Mouse (Mus musculus) embryonic facial prominence, embryonic 14.5 days (tissue): ENCODE data around the gene Parp12. TPM values are rescaled to one million over a fixed set of nuclear protein-coding genes. Genes with fewer than 3 reads are reported as not detected.
A peak's percentile ranks its signal among the peaks of the same experiment; 100 is the strongest.

Experiments
- ATAC-seq: fragments of 200-750 bp; cut with Nextera tagmentation; 2 replicates; pipeline ENCODE4 v1.8.0; 2017; ENCODE audit warnings: low read depth, moderate number of reproducible peaks, moderate TSS enrichment
- DNase-seq: peaks from one replicate; pipeline ENCODE4 v3.0.0-alpha.2; 2015; ENCODE audit warnings: low spot score
- H3K27ac ChIP-seq: fragments of 300-500 bp; sonication (generic); replicated peaks from 2 replicates; pipeline ENCODE4 v1.5.1; 2014; ENCODE audit warnings: low read depth, mild to moderate bottlenecking, low read length, moderate library complexity
- H3K27me3 ChIP-seq: fragments of 300-500 bp; sonication (generic); replicated peaks from 2 replicates; pipeline ENCODE4 v1.6.1; 2014; ENCODE audit warnings: low read length; ENCODE audit not compliant: control insufficient read depth, insufficient read depth
- H3K36me3 ChIP-seq: fragments of 300-500 bp; sonication (generic); 2 replicates; pipeline ENCODE4 v1.6.1; 2014; ENCODE audit warnings: low read length, mixed read lengths; ENCODE audit not compliant: control insufficient read depth, insufficient read depth
- H3K4me1 ChIP-seq: fragments of 300-500 bp; sonication (generic); 2 replicates; pipeline ENCODE4 v1.6.1; 2014; ENCODE audit warnings: antibody characterized with exemption, low read length; ENCODE audit not compliant: control insufficient read depth, insufficient read depth
- H3K4me2 ChIP-seq: fragments of 300-500 bp; sonication (generic); 2 replicates; pipeline ENCODE4 v1.6.1; 2014; ENCODE audit warnings: low read depth, mild to moderate bottlenecking, low read length, moderate library complexity, mixed read lengths
- H3K4me3 ChIP-seq: fragments of 300-500 bp; sonication (generic); 2 replicates; pipeline ENCODE4 v1.5.1; 2014; ENCODE audit warnings: low read depth, mild to moderate bottlenecking, low read length
- H3K9ac ChIP-seq: fragments of 300-500 bp; sonication (generic); 2 replicates; pipeline ENCODE4 v1.6.1; 2014; ENCODE audit warnings: low read depth, mild to moderate bottlenecking, low read length, moderate library complexity, mixed read lengths
- H3K9me3 ChIP-seq: fragments of 300-500 bp; sonication (generic); 2 replicates; pipeline ENCODE4 v1.6.1; 2016; ENCODE audit warnings: low read length; ENCODE audit not compliant: control insufficient read depth
- WGBS: fragments of 180-500 bp; shearing (Covaris S2); extraction: QIAGEN DNeasy Blood & Tissue Kit; methylation state at CpG from one replicate; pipeline ENCODE4 v1.1.7; 2014; 5-methylcytosine and 5-hydroxymethylcytosine counted together
- polyA plus RNA-seq: library from polyadenylated mRNA; unstranded; fragments of >200 nt; fragmentation: Nextera tagmentation; extraction: Ambion mirVana; gene quantifications from 2 replicates; pipeline ENCODE4 v1.2.1, GENCODE M21; 2014

Parp12 gene
- polyA plus RNA-seq: 9.1 and 9.8 TPM in 2 replicates

DNA sequence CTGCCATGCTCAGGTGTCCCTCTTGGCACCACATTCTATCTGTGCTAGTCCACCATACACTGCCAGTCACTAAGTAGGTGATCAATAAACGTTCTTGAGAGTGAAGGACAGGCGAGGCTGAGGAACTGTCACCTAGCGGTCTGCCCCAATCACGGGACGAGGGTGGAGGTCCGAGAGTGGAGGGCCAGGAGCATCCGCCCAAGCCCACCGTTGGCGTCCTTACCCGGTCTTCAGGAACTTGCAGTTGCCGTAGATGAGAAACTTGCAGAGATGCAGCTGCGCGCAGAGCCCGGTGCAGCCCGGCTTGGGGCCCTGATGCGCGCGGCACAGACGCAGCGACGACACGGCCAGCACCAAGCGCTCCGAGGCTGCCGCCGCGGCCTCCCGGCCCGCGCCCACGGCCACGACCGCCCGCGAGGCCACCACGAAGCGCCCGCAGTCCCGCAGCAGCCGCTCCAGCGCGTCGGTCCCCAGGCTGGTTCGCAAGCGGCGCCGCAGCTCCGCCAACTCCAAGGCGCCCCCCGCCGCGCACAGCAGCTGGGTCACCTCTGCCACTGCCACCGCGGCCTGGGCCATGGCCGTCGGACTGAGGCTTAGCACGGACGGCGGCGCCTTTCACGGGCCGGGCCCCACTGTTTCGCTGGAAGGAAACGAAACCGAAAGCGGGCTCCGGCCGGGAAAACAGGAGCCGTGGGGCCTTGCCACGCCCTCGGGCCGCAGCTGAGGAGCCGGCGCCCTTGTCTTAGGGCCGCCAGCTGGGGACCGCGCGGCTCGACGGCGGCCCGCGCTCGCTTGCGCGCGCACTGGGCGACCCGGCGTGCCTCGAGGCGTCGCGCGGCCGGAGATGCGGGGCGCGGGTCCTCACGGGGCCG is at the start of gene Parp12:
TSS of gene Parp12 (minus strand) at position 766 of the 872 bp plus-strand sequence.
- peak within 1 kb of the TSS; percentile 65; the same call in 1 of the 2 replicates for H3K27ac ChIP-seq

GRCm38 (mm10) chr6:39164891-39165290 is 46.7 kb upstream of the Parp12 start:
- no peaks in the 10 kb centered on the region for H3K9me3 ChIP-seq
- DNase-seq (no peak), ATAC-seq (no peak)
- H3K9ac ChIP-seq: no peak overlapping the region
- H3K4me3 ChIP-seq: no peak overlapping the region
- WGBS: 100% methylated on average over 1 of the region's 1 CpGs
- H3K36me3 ChIP-seq: peaks cover 39% of the 10 kb centered on the region; the same call in 1 of the 2 replicates
- H3K4me1 ChIP-seq: no peaks in the 10 kb centered on the region
- no peaks in the 10 kb centered on the region for H3K27me3 ChIP-seq
- no peak overlapping the region for H3K4me2 ChIP-seq
- H3K27ac ChIP-seq: no peak overlapping the region

More for the DNA sequence above, at the start of gene Parp12:
- Histone ChIP-seq H3K9me3 (peaks cover 7% of the 10 kb centered on the region), H3K4me2 (peak within 1 kb of the TSS; percentile 69), H3K36me3 (no peaks in the 10 kb centered on the region), H3K4me1 (no peaks in the 10 kb centered on the region), H3K27me3 (peaks cover 31% of the 10 kb centered on the region), H3K9ac (peak within 1 kb of the TSS; percentile 85), H3K4me3 (peak within 1 kb of the TSS; percentile 82)
- WGBS: 4% methylated on average over 27 of the region's 101 CpGs
- DNase-seq (peak; percentile 84), ATAC-seq (peak; percentile 90)

DNA sequence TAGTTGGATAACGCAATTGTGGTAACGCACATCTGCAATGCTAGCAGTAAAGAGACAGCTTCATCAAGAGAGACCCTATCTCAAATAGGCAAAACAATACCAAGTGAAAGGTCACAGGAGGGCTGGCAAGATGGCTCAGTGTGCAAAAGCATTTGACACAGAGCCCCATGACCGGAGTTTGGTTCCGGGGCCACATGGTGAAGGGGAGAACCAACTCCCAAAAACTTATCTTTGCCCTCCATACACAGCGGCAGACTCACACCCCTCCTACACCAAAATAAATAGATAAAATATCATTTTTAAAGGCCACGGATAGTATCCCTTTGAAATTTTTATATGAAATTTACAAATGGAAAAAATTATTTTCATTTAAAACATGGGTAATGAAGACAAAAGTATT is 43.8 kb upstream of the Parp12 start:
- Histone ChIP-seq H3K27ac (no peak overlapping the region), H3K9ac (no peak overlapping the region), H3K27me3 (no peaks in the 10 kb centered on the region), H3K36me3 (peaks cover 30% of the 10 kb centered on the region; the same call in 1 of the 2 replicates), H3K4me3 (no peak overlapping the region), H3K9me3 (no peaks in the 10 kb centered on the region), H3K4me1 (no peaks in the 10 kb centered on the region), H3K4me2 (no peak overlapping the region)
- WGBS: 95% methylated on average over 6 of the region's 6 CpGs
- ATAC-seq (no peak), DNase-seq (no peak)

GRCm38 (mm10) chr6:39146041-39146440 is 27.9 kb upstream of the Parp12 start:
- Histone ChIP-seq H3K36me3 (peaks cover 72% of the 10 kb centered on the region), H3K9ac (no peak overlapping the region), H3K4me1 (no peaks in the 10 kb centered on the region), H3K4me2 (no peak overlapping the region), H3K9me3 (no peaks in the 10 kb centered on the region), H3K4me3 (no peak overlapping the region), H3K27me3 (no peaks in the 10 kb centered on the region), H3K27ac (no peak overlapping the region)
- 46% methylated on average over 6 of the region's 6 CpGs for WGBS
- no peak for ATAC-seq
- DNase-seq: peak; percentile 10

- no peaks in the 10 kb centered on the region for H3K27me3 ChIP-seq
- no peak overlapping the region for H3K4me3 ChIP-seq
- 66% methylated on average over 5 of the region's 5 CpGs for WGBS
- no peak overlapping the region for H3K9ac ChIP-seq
- H3K4me2 ChIP-seq: no peak overlapping the region
- no peak overlapping the region for H3K27ac ChIP-seq
- peaks cover 16% of the 10 kb centered on the region for H3K36me3 ChIP-seq
- H3K9me3 ChIP-seq: no peaks in the 10 kb centered on the region
- ATAC-seq (no peak), DNase-seq (no peak)
- H3K4me1 ChIP-seq: no peaks in the 10 kb centered on the region
Measured at GRCm38 (mm10) chr6:39132556-39132955, 14.4 kb upstream of the Parp12 start.

- 38% methylated on average over 4 of the region's 4 CpGs for WGBS
- no peak for DNase-seq
Measured at GRCm38 (mm10) chr6:39131480-39131879, 13.3 kb upstream of the Parp12 start.

DNA sequence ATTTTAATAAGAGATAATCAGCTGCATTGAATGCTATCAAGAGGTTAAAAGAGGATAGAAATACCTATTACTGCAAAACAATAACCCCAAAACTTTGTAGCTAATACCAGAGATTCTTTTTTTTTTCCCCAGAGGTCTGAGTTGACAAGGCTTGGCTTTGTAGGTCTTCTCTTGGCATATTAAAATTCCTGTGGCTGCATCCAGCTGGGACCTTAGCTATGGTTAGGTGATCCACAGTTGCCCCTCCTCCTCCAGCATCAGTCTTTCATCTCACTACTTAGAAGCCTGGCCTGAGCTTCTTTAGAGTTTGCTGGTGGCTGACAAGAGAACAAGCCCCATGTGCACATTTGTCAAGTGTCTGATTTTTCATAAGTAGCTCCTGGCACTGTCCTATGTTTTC is 6.6 kb upstream of the Parp12 start:
- H3K9me3 ChIP-seq: no peaks in the 10 kb centered on the region
- ATAC-seq (no peak), DNase-seq (no peak)
- H3K27ac ChIP-seq: no peak overlapping the region
- no peaks in the 10 kb centered on the region for H3K36me3 ChIP-seq
- H3K4me3 ChIP-seq: no peak overlapping the region
- no peak overlapping the region for H3K4me2 ChIP-seq
- H3K27me3 ChIP-seq: no peaks in the 10 kb centered on the region; the same call in 1 of the 2 replicates
- no peak overlapping the region for H3K9ac ChIP-seq
- no peaks in the 10 kb centered on the region for H3K4me1 ChIP-seq

More at GRCm38 (mm10) chr6:39131480-39131879, 13.3 kb upstream of the Parp12 start:
- ATAC-seq: no peak
- H3K9me3 ChIP-seq: no peaks in the 10 kb centered on the region
- H3K4me3 ChIP-seq: no peak overlapping the region
- no peak overlapping the region for H3K27ac ChIP-seq
- peaks cover 16% of the 10 kb centered on the region for H3K36me3 ChIP-seq
- no peak overlapping the region for H3K9ac ChIP-seq
- H3K27me3 ChIP-seq: no peaks in the 10 kb centered on the region
- H3K4me2 ChIP-seq: no peak overlapping the region
- no peaks in the 10 kb centered on the region for H3K4me1 ChIP-seq

DNA sequence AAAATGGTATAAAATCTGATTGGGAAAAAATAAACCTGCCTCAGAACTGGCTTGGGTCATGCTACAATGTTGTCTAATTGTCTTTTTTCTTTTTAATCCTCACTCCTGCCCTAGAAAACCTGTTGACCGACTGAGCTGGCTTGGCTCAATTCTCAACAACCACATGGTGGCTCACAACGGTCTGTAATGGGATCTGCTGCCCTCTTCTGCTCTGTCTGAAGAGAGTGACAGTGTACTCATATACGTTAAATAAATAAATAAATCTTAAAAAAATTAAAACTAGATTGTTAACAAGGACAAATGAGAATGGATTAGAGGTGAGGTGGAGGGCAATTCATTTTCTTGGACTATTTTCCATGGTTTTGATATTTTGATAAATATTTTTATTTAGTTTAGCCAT is 2.5 kb upstream of the Parp12 start:
- no peak overlapping the region for H3K4me3 ChIP-seq
- H3K36me3 ChIP-seq: no peaks in the 10 kb centered on the region
- no peaks in the 10 kb centered on the region for H3K4me1 ChIP-seq
- ATAC-seq: no peak
- DNase-seq: no peak
- H3K9ac ChIP-seq: no peak overlapping the region
- H3K4me2 ChIP-seq: no peak overlapping the region
- H3K27ac ChIP-seq: no peak overlapping the region
- peaks cover 7% of the 10 kb centered on the region for H3K9me3 ChIP-seq
- WGBS: 44% methylated on average over 3 of the region's 3 CpGs
- peaks cover 31% of the 10 kb centered on the region for H3K27me3 ChIP-seq
